Mouse (Mus musculus): Measurements from ENCODE around the gene Eef1a2. TPM values are rescaled to one million over a fixed set of nuclear protein-coding genes. Genes with fewer than 3 reads are reported as not detected.

Eef1a2 gene
- total RNA-seq, 2 experiments from 2014 or later = 981 to 1,021 TPM

Other genes with a start within 250 kb of the Eef1a2 start
- 10 to 100 TPM; 43.1 to 43.9 TPM for gene Ythdf1, start 236.1 kb downstream of the Eef1a2 start, total RNA-seq (2021)
- gene Birc7, start 228.0 kb downstream of the Eef1a2 start, total RNA-seq (2021) = not detected
- gene Nkain4, start 202.3 kb downstream of the Eef1a2 start, total RNA-seq (2021) = 10 to 100 TPM; 15.3 to 15.7 TPM
- gene Arfgap1, start 189.8 kb downstream of the Eef1a2 start, total RNA-seq (2021) = 10 to 100 TPM; 41.0 to 41.8 TPM
- gene Col20a1, start 170.5 kb downstream of the Eef1a2 start, total RNA-seq (2021) = 1 to 10 TPM in 1 of 2 experiments, under 1 TPM in 1; 0.56 to 1.0 TPM
- gene Chrna4, start 113.5 kb downstream of the Eef1a2 start, total RNA-seq (2021) = under 1 TPM in 1 of 2 experiments, not detected in 1; 0.17 TPM
- under 1 TPM in 1 of 2 experiments, not detected in 1; 0.22 TPM for gene Kcnq2, start 21.7 kb downstream of the Eef1a2 start, total RNA-seq (2021)
- 10 to 100 TPM; 45.2 to 49.2 TPM for gene Ppdpf, start 30.2 kb upstream of the Eef1a2 start, total RNA-seq (2021)
- gene Ptk6, start 45.8 kb upstream of the Eef1a2 start, total RNA-seq (2021) = not detected
- gene Srms, start 56.2 kb upstream of the Eef1a2 start, total RNA-seq (2021) = under 1 TPM; 0.17 to 0.61 TPM
- gene Fndc11, start 63.0 kb upstream of the Eef1a2 start, total RNA-seq (2021) = under 1 TPM in 1 of 2 experiments, not detected in 1; 0.20 TPM
- gene Helz2, start 85.0 kb upstream of the Eef1a2 start, total RNA-seq (2021) = 10 to 100 TPM; 12.8 to 12.9 TPM
- gene Gmeb2, start 131.0 kb upstream of the Eef1a2 start, total RNA-seq (2021) = 10 to 100 TPM; 11.5 to 13.3 TPM
- gene Stmn3, start 157.5 kb upstream of the Eef1a2 start, total RNA-seq (2021) = under 1 TPM in 1 of 2 experiments, not detected in 1; 0.24 TPM
- gene Rtel1, start 162.7 kb upstream of the Eef1a2 start, total RNA-seq (2021) = 10 to 100 TPM; 15.8 to 18.5 TPM
- 10 to 100 TPM; 21.0 to 21.4 TPM for gene Zgpat, start 207.9 kb upstream of the Eef1a2 start, total RNA-seq (2021)
- 10 to 100 TPM; 43.9 to 44.0 TPM for gene Arfrp1, start 208.4 kb upstream of the Eef1a2 start, total RNA-seq (2021)
- 1 to 10 TPM; 7.9 to 8.7 TPM for gene Lime1, start 223.1 kb upstream of the Eef1a2 start, total RNA-seq (2021)